Mouse (Mus musculus): ENCODE measurements at regions not wholly inside any gene's neighbourhood (a gene's known extent, or its start where the extent isn't known, plus 50 kb on each side); places are given as distances from the start of the nearest gene placed in this dataset.

DNA sequence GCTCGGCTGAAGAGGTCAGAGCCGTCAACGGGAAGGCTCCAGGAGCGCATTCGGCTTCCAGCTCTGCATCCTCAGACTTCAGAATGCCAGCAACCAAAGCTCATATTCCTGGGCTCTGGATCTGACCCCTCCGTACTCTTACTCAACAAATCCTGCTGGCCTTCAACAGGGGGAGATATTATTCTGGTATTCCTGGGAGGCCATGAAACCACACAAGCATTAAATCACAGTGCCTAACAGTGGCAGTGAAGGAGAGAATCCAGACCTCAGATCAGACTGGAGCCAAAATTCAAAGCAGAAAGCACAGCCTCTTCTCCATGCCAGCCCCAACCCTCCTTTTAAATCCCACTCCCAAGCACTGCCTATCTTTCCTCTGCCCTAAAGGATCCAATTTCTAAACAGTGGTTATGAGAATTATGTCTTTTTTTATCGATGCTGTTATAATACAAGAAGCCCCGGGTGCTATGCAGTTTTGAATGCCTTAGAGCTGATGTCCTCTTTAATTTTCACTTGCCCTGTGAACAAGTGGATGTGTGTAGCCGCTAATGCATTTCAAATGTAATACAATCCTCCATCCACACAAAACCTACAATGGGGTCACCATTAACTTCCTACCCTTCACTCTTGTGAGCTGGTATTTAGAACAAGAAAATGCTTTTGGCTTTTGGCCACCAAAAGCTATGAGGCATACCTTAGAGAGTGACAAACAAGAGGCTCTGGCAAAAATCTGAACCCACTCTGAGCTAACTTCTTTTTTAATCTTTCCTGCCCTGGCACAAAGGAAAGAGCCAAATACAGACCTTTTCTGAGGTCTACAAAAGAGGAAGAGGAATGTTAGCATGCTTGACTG is 333.1 kb upstream of the Epha4 start:
- Histone ChIP-seq H3K4me2 (replicated peaks; ENCODE audit: low read depth, low read length) (no peak overlapping the region), H3K4me1 (ENCODE audit: control insufficient read depth, insufficient read depth, low read length) (peaks cover 5% of the 10 kb centered on the region; the same call in 1 of the 2 replicates), H3K27ac (ENCODE audit: low read length) (no peak overlapping the region), H3K9me3 (ENCODE audit: control insufficient read depth, low read depth, low read length) (no peaks in the 10 kb centered on the region), H3K9ac (replicated peaks; ENCODE audit: low read depth, low read length) (no peak overlapping the region), H3K27me3 (ENCODE audit: control insufficient read depth, insufficient read depth, low read length) (no peaks in the 10 kb centered on the region), H3K4me3 (ENCODE audit: low read depth, low read length) (no peak overlapping the region), H3K36me3 (ENCODE audit: control insufficient read depth, insufficient read depth, low read length) (no peaks in the 10 kb centered on the region)
- whole genome bisulfite sequencing: 65% methylated on average over 9 of the region's 9 CpGs
- no peak for ATAC-seq (ENCODE audit: insufficient number of reproducible peaks, insufficient read depth, low FRiP score, low read depth)

DNA sequence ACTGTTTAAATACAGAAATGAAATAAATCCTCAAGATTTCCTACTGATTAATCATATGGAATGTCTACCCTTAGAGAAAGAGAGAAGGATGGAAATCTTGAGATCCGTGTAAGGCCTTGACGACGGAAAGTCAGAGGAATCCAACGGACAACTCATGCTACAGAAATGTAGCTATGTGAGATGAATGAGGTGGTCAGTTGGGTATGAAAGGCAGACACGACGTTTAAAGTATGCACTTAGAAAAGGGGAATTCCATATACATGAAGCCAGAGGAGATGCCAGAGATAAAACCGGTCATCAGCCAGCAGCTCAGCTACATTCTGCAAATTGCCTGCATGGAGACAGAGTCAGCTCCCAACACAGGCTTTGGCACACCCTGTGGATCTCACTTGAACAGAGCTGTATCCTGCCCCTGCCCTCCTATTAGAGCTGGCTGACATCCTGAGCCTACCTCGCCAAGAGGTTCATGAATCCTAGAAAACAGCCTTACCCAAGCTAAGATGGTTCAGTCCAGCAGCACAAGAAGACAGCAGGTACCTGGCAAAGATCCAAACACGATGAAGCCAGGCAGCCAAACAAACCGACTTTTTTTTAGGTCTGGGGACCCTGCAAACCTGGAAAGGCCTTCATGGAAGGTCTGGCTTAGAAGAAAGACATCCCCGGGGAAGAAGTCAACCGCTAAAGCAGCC is 331.3 kb upstream of the Epha4 start:
- Histone ChIP-seq H3K27ac (ENCODE audit: low read length) (0 out of 2 replicates have a peak overlapping the region, but pooled peaks have one; percentile 21), H3K36me3 (ENCODE audit: control insufficient read depth, insufficient read depth, low read length) (no peaks in the 10 kb centered on the region), H3K9me3 (ENCODE audit: control insufficient read depth, low read depth, low read length) (no peaks in the 10 kb centered on the region), H3K4me2 (replicated peaks; ENCODE audit: low read depth, low read length) (no peak overlapping the region), H3K4me1 (ENCODE audit: control insufficient read depth, insufficient read depth, low read length) (peaks cover 5% of the 10 kb centered on the region; the same call in 1 of the 2 replicates), H3K9ac (replicated peaks; ENCODE audit: low read depth, low read length) (no peak overlapping the region), H3K27me3 (ENCODE audit: control insufficient read depth, insufficient read depth, low read length) (no peaks in the 10 kb centered on the region), H3K4me3 (ENCODE audit: low read depth, low read length) (no peak overlapping the region)
- no peak for ATAC-seq (ENCODE audit: insufficient number of reproducible peaks, insufficient read depth, low FRiP score, low read depth)
- WGBS: 60% methylated on average over 12 of the region's 12 CpGs

DNA sequence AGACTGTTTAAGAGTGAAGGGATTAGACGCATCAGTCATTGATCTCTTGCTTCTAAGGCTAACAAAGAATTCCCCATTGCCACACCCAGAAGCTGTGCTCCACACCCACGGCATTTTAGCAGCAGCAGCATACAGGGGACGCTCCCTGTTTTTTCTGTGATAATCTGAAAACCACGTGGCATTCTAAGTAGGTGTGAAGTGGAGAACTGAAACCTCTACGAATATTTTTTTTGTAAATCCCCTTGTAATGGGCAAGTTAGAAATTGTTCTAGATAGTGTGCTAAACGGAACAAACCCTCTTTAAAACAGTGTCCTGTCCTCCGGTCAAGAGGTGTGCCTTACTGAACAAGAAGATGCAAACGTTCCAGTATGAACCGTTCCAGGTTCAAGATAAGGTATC is 325.8 kb upstream of the Epha4 start:
- H3K36me3 ChIP-seq (ENCODE audit: control insufficient read depth, insufficient read depth, low read length): no peaks in the 10 kb centered on the region
- no peak for ATAC-seq (ENCODE audit: insufficient number of reproducible peaks, insufficient read depth, low FRiP score, low read depth)
- no peak overlapping the region for H3K27ac ChIP-seq (ENCODE audit: low read length)
- no peak overlapping the region for H3K9ac ChIP-seq (replicated peaks; ENCODE audit: low read depth, low read length)
- no peak overlapping the region for H3K4me2 ChIP-seq (replicated peaks; ENCODE audit: low read depth, low read length)
- H3K9me3 ChIP-seq (ENCODE audit: control insufficient read depth, low read depth, low read length): no peaks in the 10 kb centered on the region
- no peaks in the 10 kb centered on the region for H3K4me1 ChIP-seq (ENCODE audit: control insufficient read depth, insufficient read depth, low read length)
- no peak overlapping the region for H3K4me3 ChIP-seq (ENCODE audit: low read depth, low read length)
- no peaks in the 10 kb centered on the region for H3K27me3 ChIP-seq (ENCODE audit: control insufficient read depth, insufficient read depth, low read length)
- 60% methylated on average over 9 of the region's 9 CpGs for WGBS

DNA sequence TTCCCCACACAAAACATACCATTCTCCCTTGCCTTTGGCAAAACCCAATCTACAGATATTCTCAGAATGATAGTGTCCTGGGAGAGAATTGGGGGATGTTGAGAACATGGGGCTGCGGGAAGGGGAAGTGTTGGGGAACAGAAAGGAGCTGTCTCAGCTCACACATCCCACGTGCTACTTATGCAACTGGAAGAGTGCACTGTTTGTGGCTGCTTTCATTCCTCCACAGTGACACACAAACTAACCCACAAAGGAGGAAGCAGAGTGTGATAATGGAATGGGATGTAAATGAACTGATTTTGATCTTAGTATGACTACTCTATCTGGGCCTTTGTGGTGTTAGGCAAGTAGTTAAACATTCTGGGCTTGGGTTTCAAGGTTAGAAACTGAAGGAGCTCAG is 317.3 kb upstream of the Epha4 start:
- 61% methylated on average over 2 of the region's 2 CpGs for WGBS
- H3K4me2 ChIP-seq (replicated peaks; ENCODE audit: low read depth, low read length): no peak overlapping the region
- H3K4me1 ChIP-seq (ENCODE audit: control insufficient read depth, insufficient read depth, low read length): no peaks in the 10 kb centered on the region
- no peak overlapping the region for H3K4me3 ChIP-seq (ENCODE audit: low read depth, low read length)
- H3K36me3 ChIP-seq (ENCODE audit: control insufficient read depth, insufficient read depth, low read length): no peaks in the 10 kb centered on the region
- H3K27ac ChIP-seq (ENCODE audit: low read length): no peak overlapping the region
- no peaks in the 10 kb centered on the region for H3K27me3 ChIP-seq (ENCODE audit: control insufficient read depth, insufficient read depth, low read length)
- no peaks in the 10 kb centered on the region for H3K9me3 ChIP-seq (ENCODE audit: control insufficient read depth, low read depth, low read length)
- ATAC-seq (ENCODE audit: insufficient number of reproducible peaks, insufficient read depth, low FRiP score, low read depth): no peak
- no peak overlapping the region for H3K9ac ChIP-seq (replicated peaks; ENCODE audit: low read depth, low read length)

DNA sequence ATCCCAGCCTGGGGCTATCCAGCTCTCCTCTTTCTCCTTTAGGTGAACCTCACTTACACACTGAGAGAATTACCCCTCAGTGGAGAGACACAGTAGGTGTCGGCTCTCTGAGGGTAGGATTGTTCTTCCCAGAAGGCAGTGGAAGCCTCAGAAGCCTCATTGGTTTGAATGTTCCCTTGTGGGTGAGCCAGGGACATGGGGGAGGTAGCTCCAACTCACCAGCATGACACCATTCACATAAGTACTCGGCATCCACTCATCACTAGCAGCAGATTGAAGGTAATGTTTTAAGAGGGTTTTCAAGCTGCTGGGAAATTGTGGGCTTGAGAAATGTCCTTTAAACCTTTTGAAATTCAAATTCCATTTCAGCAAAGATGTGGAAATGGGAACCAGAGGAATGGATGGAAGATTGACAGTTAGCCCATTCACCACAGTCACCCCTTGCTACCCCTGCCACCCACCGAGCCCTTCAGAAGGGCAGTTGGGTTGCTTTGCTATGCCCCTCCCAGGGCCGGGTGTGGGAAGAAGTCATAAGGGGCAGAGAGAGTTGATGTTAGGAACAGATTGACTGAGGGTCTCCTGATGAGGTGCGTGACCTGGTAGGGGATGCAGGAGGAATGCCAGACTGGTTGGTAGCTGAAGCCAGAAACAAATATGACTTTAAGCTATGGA is 310.0 kb upstream of the Epha4 start:
- Histone ChIP-seq H3K36me3 (ENCODE audit: control insufficient read depth, insufficient read depth, low read length) (no peaks in the 10 kb centered on the region), H3K9ac (replicated peaks; ENCODE audit: low read depth, low read length) (no peak overlapping the region), H3K27ac (ENCODE audit: low read length) (no peak overlapping the region), H3K9me3 (ENCODE audit: control insufficient read depth, low read depth, low read length) (no peaks in the 10 kb centered on the region), H3K4me1 (ENCODE audit: control insufficient read depth, insufficient read depth, low read length) (peaks cover 3% of the 10 kb centered on the region; the same call in 1 of the 2 replicates), H3K27me3 (ENCODE audit: control insufficient read depth, insufficient read depth, low read length) (no peaks in the 10 kb centered on the region), H3K4me3 (ENCODE audit: low read depth, low read length) (no peak overlapping the region), H3K4me2 (replicated peaks; ENCODE audit: low read depth, low read length) (no peak overlapping the region)
- ATAC-seq (ENCODE audit: insufficient number of reproducible peaks, insufficient read depth, low FRiP score, low read depth): no peak
- whole genome bisulfite sequencing: 64% methylated on average over 5 of the region's 5 CpGs

DNA sequence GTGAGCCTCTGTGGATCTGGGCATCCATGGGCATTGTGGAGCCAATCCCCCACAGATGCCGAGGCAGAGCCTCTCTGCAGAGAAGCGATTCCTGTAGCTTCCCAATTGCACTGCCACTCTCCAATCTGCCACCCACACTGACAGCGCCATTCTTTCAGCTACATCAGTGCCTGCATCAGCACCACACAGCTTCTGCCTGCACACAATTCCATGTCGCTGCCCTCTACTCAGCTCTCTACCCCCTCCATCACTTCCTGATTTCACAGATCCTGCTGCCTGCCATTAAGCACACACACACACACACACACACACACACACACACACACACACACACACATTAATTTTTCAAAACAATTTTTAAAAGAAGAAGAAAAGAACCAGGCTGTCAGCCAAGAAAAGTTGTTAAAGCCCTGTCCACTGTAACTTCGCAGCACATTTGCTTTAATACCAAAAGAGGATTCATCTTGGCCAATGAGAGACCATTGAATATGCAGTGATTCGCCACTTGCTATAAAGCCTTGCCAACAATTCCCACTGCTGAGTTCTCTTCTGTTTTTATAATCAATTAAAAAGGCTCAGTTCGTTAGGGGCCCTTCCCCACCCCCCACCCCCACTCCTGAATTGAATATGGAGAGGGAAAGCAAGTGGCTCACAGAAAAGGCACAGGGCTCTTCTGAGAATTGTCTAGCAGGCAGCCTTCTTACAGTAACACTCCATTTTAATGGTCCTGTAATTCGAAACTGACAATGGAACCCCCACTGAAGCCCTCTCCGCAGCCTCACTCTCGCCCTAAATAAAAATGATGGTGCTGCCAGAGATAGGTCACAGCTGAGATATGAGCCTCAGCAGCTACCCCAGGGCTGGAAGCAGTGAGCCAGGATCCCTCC is 309.2 kb upstream of the Epha4 start:
- no peak overlapping the region for H3K27ac ChIP-seq (ENCODE audit: low read length)
- H3K36me3 ChIP-seq (ENCODE audit: control insufficient read depth, insufficient read depth, low read length): no peaks in the 10 kb centered on the region
- ATAC-seq (ENCODE audit: insufficient number of reproducible peaks, insufficient read depth, low FRiP score, low read depth): no peak
- no peaks in the 10 kb centered on the region for H3K27me3 ChIP-seq (ENCODE audit: control insufficient read depth, insufficient read depth, low read length)
- no peak overlapping the region for H3K4me3 ChIP-seq (ENCODE audit: low read depth, low read length)
- 34% methylated on average over 10 of the region's 10 CpGs for WGBS
- H3K4me1 ChIP-seq (ENCODE audit: control insufficient read depth, insufficient read depth, low read length): peaks cover 3% of the 10 kb centered on the region; the same call in 1 of the 2 replicates
- no peak overlapping the region for H3K9ac ChIP-seq (replicated peaks; ENCODE audit: low read depth, low read length)
- H3K4me2 ChIP-seq (replicated peaks; ENCODE audit: low read depth, low read length): no peak overlapping the region
- H3K9me3 ChIP-seq (ENCODE audit: control insufficient read depth, low read depth, low read length): no peaks in the 10 kb centered on the region

DNA sequence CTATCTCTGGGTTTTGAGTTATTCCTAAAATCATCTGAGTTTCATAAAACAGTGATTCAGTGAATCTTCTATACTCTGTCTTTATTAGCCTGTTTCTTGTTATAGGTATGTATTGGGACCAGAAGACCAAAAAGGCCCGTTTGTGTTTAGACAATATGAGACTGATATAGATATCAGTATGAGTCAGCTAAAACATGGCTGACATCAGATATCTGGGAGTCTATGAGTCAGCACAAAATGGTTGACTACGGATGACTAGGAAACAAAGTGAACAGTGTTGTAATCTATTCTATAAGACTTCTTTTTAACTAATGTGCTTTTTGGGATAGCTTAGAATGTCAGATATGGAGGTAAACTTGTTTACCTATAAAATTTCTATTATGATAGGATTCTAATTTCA is 305.2 kb upstream of the Epha4 start:
- H3K27ac ChIP-seq (ENCODE audit: low read length): no peak overlapping the region
- H3K36me3 ChIP-seq (ENCODE audit: control insufficient read depth, insufficient read depth, low read length): no peaks in the 10 kb centered on the region
- 84% methylated on average over 2 of the region's 2 CpGs for WGBS
- H3K4me3 ChIP-seq (ENCODE audit: low read depth, low read length): no peak overlapping the region
- no peaks in the 10 kb centered on the region for H3K9me3 ChIP-seq (ENCODE audit: control insufficient read depth, low read depth, low read length)
- H3K9ac ChIP-seq (replicated peaks; ENCODE audit: low read depth, low read length): no peak overlapping the region
- no peak overlapping the region for H3K4me2 ChIP-seq (replicated peaks; ENCODE audit: low read depth, low read length)
- H3K4me1 ChIP-seq (ENCODE audit: control insufficient read depth, insufficient read depth, low read length): peaks cover 3% of the 10 kb centered on the region; the same call in 1 of the 2 replicates
- no peak for ATAC-seq (ENCODE audit: insufficient number of reproducible peaks, insufficient read depth, low FRiP score, low read depth)
- H3K27me3 ChIP-seq (ENCODE audit: control insufficient read depth, insufficient read depth, low read length): no peaks in the 10 kb centered on the region

DNA sequence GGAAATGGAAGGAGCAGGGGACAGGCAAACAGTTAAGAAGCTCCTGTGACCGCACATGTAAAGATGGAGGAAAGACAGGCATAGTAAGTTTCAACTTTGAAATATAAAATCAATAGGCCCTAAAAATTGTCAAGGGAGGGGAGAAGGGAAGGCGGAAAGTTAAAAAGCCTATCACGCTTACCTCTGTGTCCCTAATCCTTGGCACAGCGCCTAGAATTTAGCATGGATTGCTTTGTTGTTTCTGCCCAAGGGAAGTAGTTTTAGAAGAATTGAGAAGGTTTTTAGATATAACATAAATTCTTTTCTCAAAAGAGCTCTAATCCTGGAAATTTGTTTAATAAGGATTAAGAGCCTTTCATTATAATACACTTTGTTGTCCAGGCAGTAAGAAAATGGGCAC is 300.6 kb upstream of the Epha4 start:
- H3K4me2 ChIP-seq (replicated peaks; ENCODE audit: low read depth, low read length): no peak overlapping the region
- H3K27ac ChIP-seq (ENCODE audit: low read length): no peak overlapping the region
- no peak for ATAC-seq (ENCODE audit: insufficient number of reproducible peaks, insufficient read depth, low FRiP score, low read depth)
- no peak overlapping the region for H3K4me3 ChIP-seq (ENCODE audit: low read depth, low read length)
- H3K36me3 ChIP-seq (ENCODE audit: control insufficient read depth, insufficient read depth, low read length): no peaks in the 10 kb centered on the region
- H3K9ac ChIP-seq (replicated peaks; ENCODE audit: low read depth, low read length): no peak overlapping the region
- no peaks in the 10 kb centered on the region for H3K4me1 ChIP-seq (ENCODE audit: control insufficient read depth, insufficient read depth, low read length)
- H3K9me3 ChIP-seq (ENCODE audit: control insufficient read depth, low read depth, low read length): no peaks in the 10 kb centered on the region
- 63% methylated on average over 4 of the region's 4 CpGs for WGBS
- H3K27me3 ChIP-seq (ENCODE audit: control insufficient read depth, insufficient read depth, low read length): no peaks in the 10 kb centered on the region
